Mouse (Mus musculus) ZHBTc4 (cell line): ENCODE results near the gene Gpr84.

Experiments used
- DNase-seq: peaks from one replicate; pipeline ENCODE4 v3.0.0-alpha.2; 2011; ENCODE audit warnings: low read depth, low spot score

The Gpr84 gene

DNA sequence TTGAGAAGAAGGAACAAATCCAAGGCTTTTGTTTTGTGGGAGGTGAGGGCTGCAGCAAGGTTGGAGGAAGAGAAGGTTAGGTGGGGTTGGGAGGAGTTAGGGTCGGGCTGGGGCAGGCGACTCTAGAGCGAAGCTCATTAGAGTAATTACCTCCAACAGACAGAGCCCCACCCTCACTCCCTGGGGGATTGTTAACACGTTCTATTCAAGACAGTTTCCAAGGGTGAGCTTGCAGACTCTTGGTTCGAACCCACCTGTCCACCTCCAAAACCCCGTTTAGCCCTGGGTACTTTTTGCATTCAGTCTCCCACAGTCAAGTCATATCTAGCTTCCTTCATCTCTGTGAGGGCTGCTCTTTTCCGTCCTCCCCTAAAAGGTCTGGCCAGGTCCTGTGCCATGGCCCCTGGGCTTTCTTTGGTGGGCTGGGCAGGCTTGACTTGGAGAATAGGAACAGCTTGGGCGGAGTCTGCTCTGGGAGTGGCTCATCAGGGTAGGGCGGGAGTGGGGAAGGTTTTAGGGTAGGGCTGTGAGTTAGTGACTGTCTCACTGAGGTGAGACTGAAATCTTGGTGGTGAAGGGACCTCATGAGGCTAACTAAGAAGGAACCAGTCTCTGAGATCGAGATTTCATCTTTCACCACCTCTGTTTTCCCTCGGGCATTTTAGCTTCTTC, 26.7 kb upstream of the Gpr84 start:
- peak; percentile 58 for DNase-seq

DNA sequence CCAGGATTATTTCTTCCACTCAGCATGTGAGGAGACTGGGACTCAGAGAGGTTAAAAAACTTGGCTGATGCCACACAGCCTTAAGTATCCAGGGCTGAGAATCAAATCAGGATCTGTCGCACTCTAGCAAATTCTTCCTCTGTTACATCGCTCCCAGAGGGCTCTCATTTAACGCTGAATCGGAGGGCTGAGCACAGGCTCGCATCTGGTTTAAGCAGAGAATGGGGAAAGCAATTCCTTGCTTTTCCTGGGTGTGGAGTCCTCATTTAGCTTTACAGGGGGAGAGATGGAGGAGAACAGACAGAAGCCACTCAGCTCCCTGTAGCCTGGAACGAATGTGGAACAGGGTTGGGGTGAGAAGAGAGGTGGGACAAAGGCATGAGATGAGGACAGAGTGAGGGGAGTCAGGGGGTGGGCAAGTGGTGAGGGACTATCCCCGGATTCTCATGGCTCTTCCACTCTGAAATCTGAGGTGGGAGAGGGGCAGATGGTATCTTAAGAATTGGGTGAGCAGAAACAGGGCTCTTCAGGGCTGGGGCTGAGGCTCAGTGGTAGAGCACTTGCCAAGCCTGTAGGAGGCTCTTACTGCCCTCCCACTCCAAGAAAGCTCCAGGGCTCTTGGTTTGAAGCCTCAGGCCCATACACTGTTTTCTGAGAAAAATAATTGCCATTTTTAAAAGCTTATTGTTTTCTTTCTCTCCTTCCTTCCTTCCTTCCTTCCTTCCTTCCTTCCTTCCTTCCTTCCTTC, 25.2 kb upstream of the Gpr84 start:
- no peak for DNase-seq

DNA sequence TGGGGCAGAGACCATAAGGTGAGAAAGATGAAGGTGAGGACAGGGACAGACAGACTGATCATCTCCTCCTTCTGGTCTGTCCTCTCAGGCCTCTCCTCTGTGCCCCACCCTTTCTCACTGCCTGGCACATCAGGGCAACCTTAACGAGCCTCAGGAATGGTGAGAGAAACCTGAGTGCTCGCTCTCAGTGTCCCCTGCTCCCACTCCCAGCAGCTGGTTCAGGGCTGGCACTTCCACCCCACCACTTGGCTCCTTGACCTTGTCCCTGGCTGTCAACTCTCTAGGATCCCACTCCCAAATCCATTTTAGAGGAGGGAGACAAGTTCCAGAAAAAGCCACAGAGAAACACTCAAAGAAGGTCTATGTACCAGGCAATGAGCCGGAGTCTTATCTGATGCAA, 24.6 kb upstream of the Gpr84 start:
- DNase-seq: no peak

DNA sequence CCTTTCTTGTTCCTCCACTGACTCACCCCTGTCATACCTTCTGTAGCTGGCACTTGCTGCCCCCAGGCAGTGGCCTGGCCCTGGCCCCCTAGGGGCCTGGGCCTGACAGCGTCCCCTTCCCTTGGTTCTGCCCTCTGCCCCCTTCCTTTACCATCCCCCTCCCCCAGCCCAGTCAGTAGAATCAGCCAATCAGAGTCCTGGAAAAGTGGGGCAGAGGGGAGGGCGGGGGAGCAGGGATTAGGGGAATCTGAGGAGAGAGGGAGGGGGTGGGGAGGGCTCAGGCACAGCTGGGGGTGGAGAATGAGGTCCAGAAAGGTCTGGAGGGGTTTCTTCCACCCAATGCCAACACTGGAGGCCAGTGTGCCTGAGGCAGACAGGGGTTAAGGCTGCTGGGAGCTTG, 23.8 kb upstream of the Gpr84 start:
- DNase-seq: no peak

DNA sequence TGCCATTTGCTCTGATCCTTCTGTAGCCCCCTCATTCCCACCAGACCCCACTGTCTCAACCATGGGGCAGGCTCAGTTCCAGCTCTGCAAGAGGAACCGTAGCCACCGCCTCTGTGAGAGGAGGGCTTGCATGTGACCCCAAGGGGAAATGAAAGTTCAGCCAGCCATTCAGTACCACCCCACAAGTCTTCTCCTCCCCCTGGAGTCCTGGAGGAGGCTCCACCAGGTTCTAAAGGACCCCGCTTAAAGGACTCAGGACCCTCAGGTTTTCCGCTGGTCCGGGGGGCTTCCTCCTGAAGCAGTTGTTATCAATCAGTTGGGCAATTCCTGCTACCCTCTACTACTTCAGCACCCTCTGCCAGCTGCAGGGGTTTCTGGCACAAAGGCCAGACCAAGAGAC, 23.3 kb upstream of the Gpr84 start:
- DNase-seq: no peak

DNA sequence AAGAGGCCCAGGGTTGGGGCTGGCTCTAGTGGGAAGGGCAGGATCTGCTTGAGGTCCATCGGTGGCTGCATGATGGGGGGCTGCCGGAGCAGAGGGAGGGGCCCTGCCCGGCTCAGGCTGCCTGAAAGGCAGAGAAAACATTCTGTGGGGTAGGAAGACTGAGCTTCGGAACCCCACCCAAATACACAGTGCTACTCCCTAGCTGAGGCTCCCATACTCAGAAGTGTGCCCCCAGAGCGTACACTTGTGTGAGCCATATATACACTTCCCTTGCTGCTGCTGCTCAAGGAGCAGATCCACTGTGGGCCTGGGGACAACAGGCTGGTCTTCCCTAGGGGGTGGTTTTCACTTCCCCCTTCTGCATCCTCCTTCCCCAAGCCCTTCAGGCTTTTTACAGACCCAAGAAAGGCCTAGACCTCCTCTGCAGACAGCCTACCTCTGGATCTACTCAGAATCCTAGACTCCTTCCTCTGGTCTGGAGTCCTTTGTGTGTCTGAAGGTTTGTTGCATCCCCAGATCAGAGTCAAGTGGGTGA, 22.7 kb upstream of the Gpr84 start:
- DNase-seq: no peak

- peak; percentile 92 for DNase-seq
Measured at GRCm38 (mm10) chr15:103323455-103324247, 13.2 kb upstream of the Gpr84 start.

DNA sequence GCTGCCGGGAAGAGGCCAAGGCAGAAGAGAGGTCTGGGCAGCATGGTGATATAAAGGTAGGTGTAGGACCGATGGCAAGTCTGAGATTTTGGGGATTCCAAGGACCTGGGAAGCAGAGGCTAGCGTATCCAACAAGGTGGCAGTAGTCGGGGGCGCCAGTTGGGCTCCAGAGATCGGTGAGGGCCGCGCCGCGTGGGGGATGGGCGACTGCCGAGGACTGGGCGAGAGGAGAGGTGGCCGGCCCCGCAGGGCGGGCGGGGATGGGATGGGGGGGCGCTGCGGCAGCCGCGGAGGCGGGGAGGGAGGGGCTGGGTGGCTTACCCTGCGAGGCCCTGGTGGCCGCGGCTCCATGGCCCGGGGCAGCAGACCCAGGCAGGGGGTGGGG, 12.7 kb upstream of the Gpr84 start:
- peak; percentile 47 for DNase-seq

- no peak for DNase-seq
Measured at GRCm38 (mm10) chr15:103322396-103322795, 12.0 kb upstream of the Gpr84 start.

DNA sequence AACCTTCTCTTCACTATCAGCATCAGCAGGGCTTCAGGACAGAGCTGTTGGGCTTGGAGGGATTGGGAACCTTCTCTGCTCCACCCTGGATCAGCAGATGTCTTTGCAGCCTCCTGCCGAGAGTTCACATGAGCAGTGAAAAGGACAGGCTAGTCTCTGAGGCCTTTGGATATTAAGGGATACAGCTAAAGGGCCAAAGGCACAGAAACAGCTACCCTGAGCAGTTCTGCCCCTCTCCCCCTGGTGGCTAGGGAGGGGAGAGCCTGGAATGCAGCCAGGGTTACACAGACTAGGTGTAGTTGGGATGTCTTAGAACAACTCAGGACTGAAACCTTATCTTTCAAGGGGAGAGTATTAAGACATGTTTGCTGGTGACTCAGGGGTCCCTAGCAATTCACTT, 10.7 kb upstream of the Gpr84 start:
- peak; percentile 78 for DNase-seq

- no peak for DNase-seq
Measured at GRCm38 (mm10) chr15:103318201-103318816, 7.9 kb upstream of the Gpr84 start.

- DNase-seq: no peak
Measured at GRCm38 (mm10) chr15:103317731-103318130, 7.3 kb upstream of the Gpr84 start.

- no peak for DNase-seq
Measured at GRCm38 (mm10) chr15:103317120-103317519, 6.7 kb upstream of the Gpr84 start.

GRCm38 (mm10) chr15:103315979-103316776, 5.8 kb upstream of the Gpr84 start:
- no peak for DNase-seq

- peak; percentile 93 for DNase-seq
Measured at GRCm38 (mm10) chr15:103315011-103315502, 4.6 kb upstream of the Gpr84 start.

DNA sequence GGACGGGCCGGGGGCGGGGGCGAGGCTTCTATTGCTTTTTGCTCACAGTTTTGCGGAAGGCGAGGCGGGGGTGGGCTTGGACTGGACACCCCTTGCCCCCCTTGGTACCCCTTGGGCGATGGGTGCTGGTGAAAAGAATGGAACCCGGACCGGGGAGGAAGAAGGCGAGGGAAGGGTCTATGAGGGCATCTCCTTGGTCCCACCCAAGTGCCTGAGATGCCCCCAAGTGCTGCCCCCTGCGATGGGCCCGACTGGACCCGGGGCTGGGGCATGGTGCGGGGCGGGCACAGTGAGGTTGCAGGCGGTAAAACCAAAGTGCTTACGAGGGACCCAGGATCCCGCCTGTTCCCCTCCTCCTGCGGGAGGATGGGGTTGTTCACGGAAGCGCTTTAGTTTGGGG, 3.8 kb upstream of the Gpr84 start:
- no peak for DNase-seq

- peak; percentile 83 for DNase-seq
Measured at GRCm38 (mm10) chr15:103313495-103314095, 3.2 kb upstream of the Gpr84 start.

GRCm38 (mm10) chr15:103308876-103309580, 1.4 kb downstream of the Gpr84 start:
- no peak for DNase-seq

- DNase-seq: peak; percentile 76
Measured at GRCm38 (mm10) chr15:103308056-103308875, 2.1 kb downstream of the Gpr84 start.
